Mouse (Mus musculus) limb, embryonic 15.5 days (tissue): ENCODE results near the gene Sgsm1. TPM values are rescaled to one million over a fixed set of nuclear protein-coding genes. Genes with fewer than 3 reads are reported as not detected.
A peak's percentile ranks its signal among the peaks of the same experiment; 100 is the strongest.
"Not testable (repeated sequence)": the region's sequence is repeated elsewhere in the genome, so short reads cannot be mapped to it uniquely, and the experiment has no call there.

ENCODE experiments used
- ATAC-seq: fragments of 200-750 bp; cut with Nextera tagmentation; 2 replicates; pipeline ENCODE4 v1.8.0; 2017; ENCODE audit warnings: low read depth, moderate TSS enrichment; ENCODE audit not compliant: insufficient number of reproducible peaks, low FRiP score, low TSS enrichment
- H3K27ac ChIP-seq: fragments of 300-500 bp; sonication (generic); 2 replicates; pipeline ENCODE4 v1.5.1; 2015; ENCODE audit warnings: moderate library complexity, mild to moderate bottlenecking, inconsistent platforms
- H3K27me3 ChIP-seq: fragments of 300-500 bp; sonication (generic); 2 replicates; pipeline ENCODE4 v1.6.1; 2015; ENCODE audit warnings: inconsistent platforms
- H3K36me3 ChIP-seq: fragments of 300-500 bp; sonication (generic); 2 replicates; pipeline ENCODE4 v1.6.1; 2015; ENCODE audit warnings: inconsistent platforms
- H3K4me1 ChIP-seq: fragments of 300-500 bp; sonication (generic); 2 replicates; pipeline ENCODE4 v1.6.1; 2015; ENCODE audit warnings: inconsistent platforms
- H3K4me2 ChIP-seq: fragments of 300-500 bp; sonication (generic); 2 replicates; pipeline ENCODE4 v1.6.1; 2015; ENCODE audit warnings: mild to moderate bottlenecking, inconsistent platforms
- H3K4me3 ChIP-seq: fragments of 300-500 bp; sonication (generic); 2 replicates; pipeline ENCODE4 v1.5.1; 2015; ENCODE audit warnings: mild to moderate bottlenecking, inconsistent platforms
- H3K9ac ChIP-seq: fragments of 300-500 bp; sonication (generic); 2 replicates; pipeline ENCODE4 v1.6.1; 2015; ENCODE audit warnings: inconsistent platforms
- H3K9me3 ChIP-seq: fragments of 300-500 bp; sonication (generic); 2 replicates; pipeline ENCODE4 v1.6.1; 2016; ENCODE audit warnings: inconsistent platforms
- WGBS: fragments of 180-500 bp; shearing (Covaris S2); methylation state at CpG from one replicate; pipeline ENCODE4 v1.1.7; 2015; 5-methylcytosine and 5-hydroxymethylcytosine counted together
- polyA plus RNA-seq: library from polyadenylated mRNA; unstranded; fragments of >200 nt; fragmentation: Nextera tagmentation; extraction: Ambion mirVana; gene quantifications from 2 replicates; pipeline ENCODE4 v1.2.1, GENCODE M21; 2015

Sgsm1 gene
- 2.0 and 2.1 TPM in 2 replicates for polyA plus RNA-seq

DNA sequence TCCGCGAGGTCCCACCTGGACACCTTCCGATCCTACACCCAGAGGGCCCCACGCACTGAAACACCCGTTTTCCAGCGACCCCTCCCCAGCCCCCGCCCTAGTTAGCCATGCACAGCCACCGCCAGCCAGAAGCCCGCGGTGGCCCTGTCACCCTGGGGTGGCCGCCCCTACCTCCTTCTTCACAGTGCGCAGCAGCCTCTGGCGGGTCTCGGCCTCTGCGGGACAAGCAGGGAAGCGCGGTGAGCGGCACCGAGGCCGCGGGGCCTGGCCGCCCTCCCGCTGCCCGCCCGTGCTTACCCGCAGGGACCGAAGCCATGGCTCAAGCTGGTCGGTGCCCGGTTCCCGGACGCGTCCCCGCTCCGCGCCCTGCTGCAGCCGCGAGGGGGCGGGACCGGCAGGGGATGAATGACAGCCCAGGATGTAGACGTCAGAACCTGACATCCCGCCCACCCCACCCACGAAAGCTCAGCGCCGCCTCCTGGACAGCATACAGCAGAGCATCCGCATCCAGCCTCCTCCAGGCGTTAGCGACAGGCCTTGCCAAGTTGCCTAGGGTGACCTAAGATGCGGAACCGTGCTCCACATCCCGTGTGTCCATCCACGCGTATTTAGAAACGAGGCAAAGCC lies at the start of gene Sgsm1:
Sgsm1 (minus strand) TSS at position 410 of the 627 bp plus-strand sequence.
- Histone ChIP-seq H3K36me3 (no peaks in the 10 kb centered on the region), H3K9ac (peak within 1 kb of the TSS; percentile 51), H3K4me3 (peak within 1 kb of the TSS; percentile 52), H3K4me2 (peak within 1 kb of the TSS; percentile 90), H3K27me3 (peaks cover 67% of the 10 kb centered on the region), H3K4me1 (peaks cover 20% of the 10 kb centered on the region), H3K9me3 (peaks cover 3% of the 10 kb centered on the region; the same call in 1 of the 2 replicates), H3K27ac (no peak within 1 kb of the TSS)
- ATAC-seq = peak; percentile 68
- 3% methylated on average over 53 of the region's 53 CpGs for WGBS

DNA sequence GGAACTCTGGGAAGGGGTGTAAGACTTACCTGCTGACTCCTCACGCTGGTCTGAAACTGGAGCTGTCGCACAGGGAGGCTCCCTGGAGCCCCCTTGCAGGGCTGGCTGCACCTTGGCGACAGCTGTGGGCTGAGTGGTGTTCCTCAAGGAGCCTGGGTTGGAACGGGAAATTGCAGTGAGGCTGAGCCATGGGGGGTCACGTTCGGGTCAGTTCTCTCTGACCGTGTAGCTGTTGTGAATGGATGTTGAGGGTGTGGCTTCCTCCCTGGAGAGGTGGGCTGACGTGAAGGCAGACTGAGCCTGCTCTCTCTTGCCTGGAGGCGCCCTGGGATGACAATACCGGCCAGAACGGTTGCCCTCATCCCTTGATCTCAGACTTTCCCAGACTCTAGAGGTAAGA lies 48.2 kb upstream of the Sgsm1 start:
- Histone ChIP-seq H3K9ac (no peak overlapping the region), H3K4me2 (no peak overlapping the region), H3K4me1 (peaks cover 5% of the 10 kb centered on the region; the same call in 1 of the 2 replicates), H3K4me3 (no peak overlapping the region), H3K36me3 (no peaks in the 10 kb centered on the region), H3K9me3 (no peaks in the 10 kb centered on the region), H3K27ac (no peak overlapping the region), H3K27me3 (peaks cover 5% of the 10 kb centered on the region)
- no peak for ATAC-seq
- 6% methylated on average over 11 of the region's 11 CpGs for WGBS

GRCm38 (mm10) chr5:113357656-113358055 lies 47.1 kb upstream of the Sgsm1 start:
- H3K27ac ChIP-seq = no peak overlapping the region
- peaks cover 8% of the 10 kb centered on the region for H3K27me3 ChIP-seq
- H3K9me3 ChIP-seq = no peaks in the 10 kb centered on the region
- no peak overlapping the region for H3K4me3 ChIP-seq
- 35% methylated on average over 3 of the region's 3 CpGs for WGBS
- no peak overlapping the region for H3K9ac ChIP-seq
- no peak overlapping the region for H3K4me2 ChIP-seq
- no peaks in the 10 kb centered on the region for H3K36me3 ChIP-seq
- ATAC-seq = no peak
- H3K4me1 ChIP-seq = peaks cover 5% of the 10 kb centered on the region; the same call in 1 of the 2 replicates

GRCm38 (mm10) chr5:113357186-113357585 lies 46.6 kb upstream of the Sgsm1 start, which contains the start of gene Aym1:
Gene Aym1 (plus strand): TSS chr5:113357294.
- Histone ChIP-seq H3K9me3 (no peaks in the 10 kb centered on the region), H3K27ac (no peak within 1 kb of the TSS), H3K4me3 (no peak within 1 kb of the TSS), H3K4me2 (no peak within 1 kb of the TSS), H3K36me3 (no peaks in the 10 kb centered on the region), H3K9ac (no peak within 1 kb of the TSS), H3K27me3 (peaks cover 8% of the 10 kb centered on the region), H3K4me1 (peaks cover 5% of the 10 kb centered on the region; the same call in 1 of the 2 replicates)
- WGBS = 38% methylated on average over 4 of the region's 6 CpGs
- ATAC-seq = no peak

- no peak overlapping the region for H3K9ac ChIP-seq
- H3K36me3 ChIP-seq = no peaks in the 10 kb centered on the region
- H3K27me3 ChIP-seq = peaks cover 22% of the 10 kb centered on the region
- H3K4me3 ChIP-seq = no peak overlapping the region
- ATAC-seq = no peak
- peaks cover 8% of the 10 kb centered on the region for H3K4me1 ChIP-seq
- no peaks in the 10 kb centered on the region for H3K9me3 ChIP-seq
- H3K27ac ChIP-seq = no peak overlapping the region
- H3K4me2 ChIP-seq = no peak overlapping the region
- 45% methylated on average over 16 of the region's 16 CpGs for WGBS
These were observed 43.7 kb upstream of the Sgsm1 start for GRCm38 (mm10) chr5:113354311-113354710.

GRCm38 (mm10) chr5:113352636-113353035 lies 42.0 kb upstream of the Sgsm1 start:
- peaks cover 3% of the 10 kb centered on the region for H3K4me1 ChIP-seq
- ATAC-seq = 0 out of 2 replicates have a peak, but pooled peaks have one; percentile 28
- no peaks in the 10 kb centered on the region for H3K36me3 ChIP-seq
- H3K9ac ChIP-seq = no peak overlapping the region
- no peak overlapping the region for H3K4me2 ChIP-seq
- no peak overlapping the region for H3K4me3 ChIP-seq
- H3K27me3 ChIP-seq = peaks cover 38% of the 10 kb centered on the region
- H3K9me3 ChIP-seq = no peaks in the 10 kb centered on the region
- H3K27ac ChIP-seq = no peak overlapping the region
- WGBS = 67% methylated on average over 6 of the region's 6 CpGs

DNA sequence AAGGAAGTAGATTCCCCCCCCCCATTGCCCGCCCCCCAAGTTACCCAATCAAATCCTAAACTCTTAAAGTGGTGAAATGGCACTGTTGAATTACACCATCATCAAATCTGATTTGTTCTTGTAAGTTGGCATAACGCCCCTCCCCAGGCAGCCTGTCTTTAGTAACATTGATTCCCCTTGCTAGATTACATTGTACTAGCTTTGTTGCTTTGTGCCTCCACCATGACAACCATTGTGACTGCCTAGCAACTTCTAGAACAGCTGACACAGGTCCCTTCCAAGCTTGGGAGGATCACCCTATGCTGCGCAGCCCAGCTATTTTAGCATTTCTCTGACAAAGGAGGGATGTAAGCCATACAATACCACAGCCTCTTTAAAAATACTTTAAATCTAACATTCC lies 41.2 kb upstream of the Sgsm1 start:
- Histone ChIP-seq H3K9me3 (no peaks in the 10 kb centered on the region), H3K9ac (no peak overlapping the region), H3K4me2 (no peak overlapping the region), H3K36me3 (no peaks in the 10 kb centered on the region), H3K4me3 (no peak overlapping the region), H3K27me3 (peaks cover 47% of the 10 kb centered on the region), H3K4me1 (peaks cover 3% of the 10 kb centered on the region), H3K27ac (no peak overlapping the region)
- ATAC-seq = no peak
- WGBS = 87% methylated on average over 3 of the region's 3 CpGs

GRCm38 (mm10) chr5:113349810-113350209 lies 39.2 kb upstream of the Sgsm1 start:
- ATAC-seq = no peak
- H3K9me3 ChIP-seq = no peaks in the 10 kb centered on the region
- H3K27ac ChIP-seq = no peak overlapping the region
- H3K4me1 ChIP-seq = peaks cover 3% of the 10 kb centered on the region
- peaks cover 66% of the 10 kb centered on the region for H3K27me3 ChIP-seq
- no peaks in the 10 kb centered on the region for H3K36me3 ChIP-seq
- H3K4me2 ChIP-seq = no peak overlapping the region
- 13% methylated on average over 7 of the region's 7 CpGs for WGBS
- H3K9ac ChIP-seq = no peak overlapping the region
- no peak overlapping the region for H3K4me3 ChIP-seq

GRCm38 (mm10) chr5:113349226-113349625 lies 38.6 kb upstream of the Sgsm1 start:
- Histone ChIP-seq H3K9me3 (no peaks in the 10 kb centered on the region), H3K4me1 (peaks cover 3% of the 10 kb centered on the region), H3K36me3 (no peaks in the 10 kb centered on the region), H3K4me3 (no peak overlapping the region), H3K9ac (no peak overlapping the region), H3K27ac (no peak overlapping the region), H3K27me3 (peaks cover 71% of the 10 kb centered on the region), H3K4me2 (no peak overlapping the region)
- ATAC-seq = no peak
- 11% methylated on average over 7 of the region's 7 CpGs for WGBS

GRCm38 (mm10) chr5:113348597-113348996 lies 38.0 kb upstream of the Sgsm1 start:
- Histone ChIP-seq H3K4me2 (no peak overlapping the region), H3K4me3 (no peak overlapping the region), H3K36me3 (no peaks in the 10 kb centered on the region), H3K4me1 (peaks cover 3% of the 10 kb centered on the region), H3K27ac (no peak overlapping the region), H3K9me3 (no peaks in the 10 kb centered on the region), H3K9ac (no peak overlapping the region), H3K27me3 (peaks cover 71% of the 10 kb centered on the region)
- 14% methylated on average over 13 of the region's 13 CpGs for WGBS
- ATAC-seq = no peak

- H3K27ac ChIP-seq = no peak overlapping the region
- H3K27me3 ChIP-seq = peaks cover 75% of the 10 kb centered on the region
- no peak overlapping the region for H3K4me3 ChIP-seq
- peaks cover 3% of the 10 kb centered on the region for H3K4me1 ChIP-seq
- WGBS = 31% methylated on average over 12 of the region's 12 CpGs
- H3K9ac ChIP-seq = no peak overlapping the region
- H3K36me3 ChIP-seq = no peaks in the 10 kb centered on the region
- ATAC-seq = no peak
- H3K4me2 ChIP-seq = no peak overlapping the region
- no peaks in the 10 kb centered on the region for H3K9me3 ChIP-seq
These were observed 37.0 kb upstream of the Sgsm1 start for GRCm38 (mm10) chr5:113347593-113347992.

DNA sequence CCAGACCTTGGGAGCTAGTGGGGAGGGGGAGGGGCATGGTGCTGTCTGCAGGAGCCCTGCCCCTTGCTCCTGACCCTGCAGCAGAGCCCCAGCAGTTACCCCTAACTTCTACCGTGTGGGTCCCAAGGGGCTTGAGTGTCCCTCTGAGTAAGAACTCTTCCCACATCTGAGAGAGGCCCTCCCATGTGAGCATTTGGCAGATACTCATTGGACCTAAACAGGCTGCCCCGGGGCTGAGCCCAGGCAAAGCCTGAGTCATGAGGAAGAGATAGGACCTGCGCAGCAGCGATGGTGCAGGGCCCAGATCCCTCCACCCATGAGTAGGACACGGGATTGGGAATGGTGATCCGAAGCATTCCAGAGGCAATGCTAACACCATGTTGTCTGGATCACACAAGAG lies 36.1 kb upstream of the Sgsm1 start:
- H3K4me2 ChIP-seq, H3K36me3 ChIP-seq, H3K9me3 ChIP-seq, ATAC-seq, H3K27ac ChIP-seq, H3K9ac ChIP-seq, H3K4me1 ChIP-seq, H3K4me3 ChIP-seq: not testable (repeated sequence)
- peaks cover 81% of the 10 kb centered on the region for H3K27me3 ChIP-seq
- WGBS = 42% methylated on average over 6 of the region's 6 CpGs
